Mouse (Mus musculus) MEL (cell line): ENCODE results near the gene Ankar. TPM values are rescaled to one million over a fixed set of nuclear protein-coding genes. Genes with fewer than 3 reads are reported as not detected.

ENCODE experiments used
- DNase-seq: peaks from one replicate; pipeline ENCODE4 v3.0.0; 2011; ENCODE audit warnings: low read depth, low spot score
- H3K27ac ChIP-seq: 2 replicates; pipeline ENCODE4 v1.5.1; 2012; ENCODE audit warnings: low read depth, mild to moderate bottlenecking, control low read depth, low read length, moderate library complexity; ENCODE audit not compliant: control insufficient read depth
- H3K27me3 ChIP-seq, 2 experiments: fragments of 150-350 bp in 1 of 2; sonication (generic) in 1 of 2; 2 replicates each; pipeline ENCODE4 v1.6.1; 2012; ENCODE audit warnings: low read length in 2 of 2, mild to moderate bottlenecking in 2 of 2, improper control_type of control experiment in 1 of 2, moderate library complexity in 1 of 2; ENCODE audit not compliant: insufficient read depth in 2 of 2, control insufficient read depth in 1 of 2
- H3K36me3 ChIP-seq, 2 experiments: 2 replicates each; pipeline ENCODE4 v1.6.1; 2012 to 2014; ENCODE audit warnings: low read length in 2 of 2, improper control_type of control experiment in 1 of 2, inconsistent platforms in 1 of 2, mild to moderate bottlenecking in 1 of 2; ENCODE audit not compliant: insufficient read depth in 2 of 2, control insufficient read depth in 1 of 2
- H3K4me1 ChIP-seq, 2 experiments: fragments of 150-350 bp in 1 of 2; sonication (generic) in 1 of 2; 2 replicates each; pipeline ENCODE4 v1.6.1; 2012; ENCODE audit warnings: low read length in 2 of 2, improper control_type of control experiment in 1 of 2, mild to moderate bottlenecking in 1 of 2; ENCODE audit not compliant: insufficient read depth in 2 of 2, control insufficient read depth in 1 of 2
- H3K4me3 ChIP-seq, 2 experiments: fragments of 150-350 bp in 1 of 2; sonication (generic) in 1 of 2; 2 replicates each; pipeline ENCODE4 v1.5.1; 2012; ENCODE audit warnings: low read depth in 2 of 2, low read length in 2 of 2, mild to moderate bottlenecking in 2 of 2, moderate library complexity in 2 of 2, control low read depth in 1 of 2, improper control_type of control experiment in 1 of 2; ENCODE audit not compliant: control insufficient read depth in 1 of 2, insufficient read depth in 1 of 2
- H3K79me2 ChIP-seq: 2 replicates; pipeline ENCODE4 v1.6.1; 2012; ENCODE audit warnings: mild to moderate bottlenecking, low read length, moderate library complexity; ENCODE audit not compliant: control insufficient read depth, poor library complexity, insufficient read depth
- H3K9ac ChIP-seq: 2 replicates; pipeline ENCODE4 v1.6.1; 2012; ENCODE audit warnings: low read depth, mild to moderate bottlenecking, control low read depth, low read length, moderate library complexity; ENCODE audit not compliant: control insufficient read depth, poor library complexity, severe bottlenecking
- H3K9me3 ChIP-seq: fragments of 150-350 bp; sonication (generic); replicated peaks from 2 replicates; pipeline ENCODE4 v1.6.1; 2012; ENCODE audit warnings: mild to moderate bottlenecking, low read length, improper control_type of control experiment, moderate library complexity; ENCODE audit not compliant: insufficient read depth
- BHLHE40 ChIP-seq: IDR thresholded peaks from 2 replicates; pipeline ENCODE4 v1.6.1; 2012; ENCODE audit warnings: low read depth, mild to moderate bottlenecking, inconsistent platforms, low read length, improper control_type of control experiment, borderline replicate concordance
- CHD2 ChIP-seq: IDR thresholded peaks from 2 replicates; pipeline ENCODE4 v1.6.1; 2011; ENCODE audit warnings: low read length, improper control_type of control experiment
- E2F4 ChIP-seq: IDR thresholded peaks from 2 replicates; pipeline ENCODE4 v1.6.1; 2011; ENCODE audit warnings: low read depth, low read length, improper control_type of control experiment, borderline replicate concordance
- ETS1 ChIP-seq: IDR thresholded peaks from 2 replicates; pipeline ENCODE4 v1.6.1; 2012; ENCODE audit warnings: low read depth, mild to moderate bottlenecking, inconsistent platforms, low read length, improper control_type of control experiment, moderate library complexity
- GABPA ChIP-seq: IDR thresholded peaks from 2 replicates; pipeline ENCODE4 v1.6.1; 2012; ENCODE audit warnings: low read depth, mild to moderate bottlenecking, inconsistent platforms, low read length, improper control_type of control experiment, moderate library complexity
- HCFC1 ChIP-seq: IDR thresholded peaks from 2 replicates; pipeline ENCODE4 v1.6.1; 2012; ENCODE audit warnings: low read depth, mild to moderate bottlenecking, inconsistent platforms, low read length, improper control_type of control experiment, moderate library complexity
- MAFK ChIP-seq: IDR thresholded peaks from 2 replicates; pipeline ENCODE4 v1.6.1; 2011; ENCODE audit warnings: low read depth, mild to moderate bottlenecking, low read length, improper control_type of control experiment, borderline replicate concordance
- MAZ ChIP-seq: IDR thresholded peaks from 2 replicates; pipeline ENCODE4 v1.6.1; 2012; ENCODE audit warnings: low read depth, mild to moderate bottlenecking, inconsistent platforms, low read length, improper control_type of control experiment
- MXI1 ChIP-seq: IDR thresholded peaks from 2 replicates; pipeline ENCODE4 v1.6.1; 2011; ENCODE audit warnings: mild to moderate bottlenecking, low read depth, low read length, improper control_type of control experiment
- MYC ChIP-seq: IDR thresholded peaks from 2 replicates; pipeline ENCODE4 v1.6.1; 2011; ENCODE audit warnings: low read depth, mild to moderate bottlenecking, low read length, improper control_type of control experiment, moderate library complexity
- NRF1 ChIP-seq: IDR thresholded peaks from 2 replicates; pipeline ENCODE4 v1.6.1; 2014; ENCODE audit warnings: low read depth, mild to moderate bottlenecking, inconsistent platforms, low read length, improper control_type of control experiment, moderate library complexity; ENCODE audit not compliant: poor library complexity, insufficient read depth, severe bottlenecking
- POLR2A ChIP-seq, 2 experiments: IDR thresholded peaks; 2 replicates each; pipeline ENCODE4 v1.6.1; 2011 to 2012; ENCODE audit warnings: low read length in 2 of 2, mild to moderate bottlenecking in 2 of 2, control low read depth in 1 of 2, improper control_type of control experiment in 1 of 2, low read depth in 1 of 2, moderate library complexity in 1 of 2; ENCODE audit not compliant: control insufficient read depth in 1 of 2, insufficient read depth in 1 of 2, poor library complexity in 1 of 2
- POLR2AphosphoS2 ChIP-seq: IDR thresholded peaks from 2 replicates; pipeline ENCODE4 v1.6.1; 2011; ENCODE audit warnings: low read length, improper control_type of control experiment
- POLR2AphosphoS5 ChIP-seq: IDR thresholded peaks from 2 replicates; pipeline ENCODE4 v1.6.1; 2012; ENCODE audit warnings: low read depth, borderline replicate concordance, mild to moderate bottlenecking, inconsistent platforms, low read length, moderate library complexity, mixed read lengths
- RCOR1 ChIP-seq: IDR thresholded peaks from 2 replicates; pipeline ENCODE4 v1.6.1; 2012; ENCODE audit warnings: low read depth, mild to moderate bottlenecking, inconsistent platforms, low read length, improper control_type of control experiment
- TAL1 ChIP-seq: IDR thresholded peaks from 2 replicates; pipeline ENCODE4 v1.6.1; 2012; ENCODE audit warnings: mild to moderate bottlenecking, inconsistent platforms, low read length, moderate library complexity, mixed read lengths
- TBP ChIP-seq: IDR thresholded peaks from 2 replicates; pipeline ENCODE4 v1.8.0; 2011; ENCODE audit warnings: low read depth, low read length, improper control_type of control experiment
- ZKSCAN1 ChIP-seq: IDR thresholded peaks from 2 replicates; pipeline ENCODE4 v1.6.1; 2012; ENCODE audit warnings: low read depth, mild to moderate bottlenecking, inconsistent platforms, low read length, improper control_type of control experiment, moderate library complexity
- ZNF384 ChIP-seq: IDR thresholded peaks from 2 replicates; pipeline ENCODE4 v1.6.1; 2012; ENCODE audit warnings: low read depth, mild to moderate bottlenecking, inconsistent platforms, low read length, improper control_type of control experiment
- polyA plus RNA-seq, 2 experiments: library from polyadenylated mRNA; stranded (reverse) in 1 of 2; unstranded in 1 of 2; fragments of >175 nt in 1 of 2; fragments of >200 nt in 1 of 2; gene quantifications; 2 replicates each; pipeline versions ENCODE4 v1.2.1 to v1.2.4; 2012; ENCODE audit warnings: low replicate concordance in 2 of 2, low read depth in 1 of 2; ENCODE audit not compliant: insufficient read length in 2 of 2, insufficient read depth in 1 of 2, missing spikeins in 1 of 2
- total RNA-seq: library from RNA; depleted of rRNA; stranded (reverse); fragments of 300-350 nt; gene quantifications from 2 replicates; pipeline ENCODE4 v1.2.3, GENCODE M21; 2012

Gene Ankar
- total and polyA plus RNA-seq, 3 experiments, result not detected

DNA sequence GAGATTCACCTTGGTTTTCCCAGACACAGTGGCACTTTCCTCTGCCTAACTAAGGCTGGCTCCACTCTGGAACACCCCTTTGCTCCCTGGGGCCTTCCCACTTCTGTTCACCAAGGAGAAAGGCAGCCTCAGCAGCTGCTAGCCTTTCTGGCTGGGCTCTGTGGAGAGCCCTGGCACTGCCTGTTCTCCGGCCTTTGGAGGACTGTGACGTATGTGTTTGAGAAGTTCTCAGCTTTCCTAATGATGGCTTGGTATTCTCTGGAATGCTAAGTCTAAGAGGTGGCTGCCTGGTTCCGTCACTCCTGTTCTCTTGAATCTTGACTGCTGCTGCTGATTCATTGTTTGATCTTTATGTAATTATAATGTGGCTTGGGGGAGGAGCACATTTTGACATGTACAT, 27.3 kb downstream of the Ankar start:
- Histone ChIP-seq H3K9ac (no peak overlapping the region), H3K79me2 (no peaks in the 10 kb centered on the region)
- TF ChIP-seq MAZ, result no peak
- TF ChIP-seq CHD2, result no peak
- TF ChIP-seq, all 39 proteins: peak for 0
- H3K27me3 ChIP-seq, result peaks cover 0 to 3% of the 10 kb centered on the region in 2 experiments; a peak in 2 of 4 replicates
- H3K4me3 ChIP-seq, result no peak overlapping the region
- DNase-seq, result no peak
- H3K27ac ChIP-seq, result no peak overlapping the region
- no peaks in the 10 kb centered on the region for H3K4me1 ChIP-seq
- no peaks in the 10 kb centered on the region for H3K36me3 ChIP-seq
- no peaks in the 10 kb centered on the region for H3K9me3 ChIP-seq

DNA sequence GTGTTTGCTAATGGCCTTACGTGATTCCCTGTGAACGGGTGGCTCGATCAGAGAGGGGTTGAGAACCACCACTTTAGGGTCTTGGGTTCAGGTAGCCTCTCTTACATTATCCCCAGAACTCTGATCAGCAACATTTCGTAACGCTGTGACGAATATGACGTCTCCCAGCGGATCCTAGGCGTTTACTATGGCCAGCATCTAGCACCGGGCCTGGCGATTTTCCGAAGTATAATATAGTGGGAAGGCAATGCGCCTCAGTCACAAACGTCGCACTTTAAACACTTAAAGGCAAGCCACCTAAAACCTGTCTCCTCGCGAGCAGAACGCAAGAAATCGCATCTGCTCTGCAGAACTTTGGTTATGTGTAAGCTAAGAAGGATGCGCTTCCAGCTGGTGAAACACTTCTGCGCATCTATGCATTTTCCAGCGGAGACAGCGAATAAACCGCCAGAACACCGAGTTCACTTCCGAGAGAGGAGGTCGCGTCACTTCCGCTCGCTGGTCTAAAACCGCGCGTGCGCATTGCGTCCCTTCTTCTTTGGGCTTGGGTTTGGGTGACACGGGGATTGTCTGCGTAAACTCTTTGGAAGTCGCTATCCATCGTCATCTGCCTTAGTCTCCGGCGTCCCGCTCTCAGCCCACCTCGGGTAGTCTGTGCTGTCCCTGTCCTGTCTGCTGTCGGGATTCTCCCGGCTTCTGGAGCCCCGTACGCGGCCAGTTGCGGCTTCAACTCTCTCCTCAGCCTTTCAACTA, 59.5 kb downstream of the Ankar start:
- DNase-seq, result no peak
- Histone ChIP-seq H3K36me3 (no peaks in the 10 kb centered on the region), H3K4me3 (no peak overlapping the region), H3K79me2 (no peaks in the 10 kb centered on the region), H3K27me3 (no peaks in the 10 kb centered on the region; a peak in 1 of 4 replicates), H3K9me3 (no peaks in the 10 kb centered on the region), H3K4me1 (no peaks in the 10 kb centered on the region)
- no peak for TF ChIP-seq TBP
- no peak for TF ChIP-seq ZKSCAN1
- no peak for TF ChIP-seq HCFC1
- no peak for TF ChIP-seq MYC
- TF ChIP-seq TAL1, result no peak
- no peak for TF ChIP-seq ZNF384
- no peak for TF ChIP-seq MAZ
- TF ChIP-seq RCOR1, result no peak
- no peak for TF ChIP-seq E2F4
- TF ChIP-seq BHLHE40, result no peak
- TF ChIP-seq MXI1, result no peak
- no peak for TF ChIP-seq NRF1
- TF ChIP-seq MAFK, result no peak
- TF ChIP-seq ETS1, result no peak
- no peak for TF ChIP-seq POLR2AphosphoS5
- TF ChIP-seq GABPA, result no peak
- no peak for TF ChIP-seq POLR2AphosphoS2
- TF ChIP-seq POLR2A (IDR thresholded peaks at IDR 0.05; ENCODE audit: control insufficient read depth in 1 of 2, insufficient read depth in 1 of 2, low read depth in 1 of 2, low read length in 2 of 2, poor library complexity in 1 of 2), result no peak
- TF ChIP-seq, all 39 proteins: peak for 0
- Histone ChIP-seq H3K27ac (no peak overlapping the region), H3K9ac (no peak overlapping the region)
